In the genomic region with DNA sequence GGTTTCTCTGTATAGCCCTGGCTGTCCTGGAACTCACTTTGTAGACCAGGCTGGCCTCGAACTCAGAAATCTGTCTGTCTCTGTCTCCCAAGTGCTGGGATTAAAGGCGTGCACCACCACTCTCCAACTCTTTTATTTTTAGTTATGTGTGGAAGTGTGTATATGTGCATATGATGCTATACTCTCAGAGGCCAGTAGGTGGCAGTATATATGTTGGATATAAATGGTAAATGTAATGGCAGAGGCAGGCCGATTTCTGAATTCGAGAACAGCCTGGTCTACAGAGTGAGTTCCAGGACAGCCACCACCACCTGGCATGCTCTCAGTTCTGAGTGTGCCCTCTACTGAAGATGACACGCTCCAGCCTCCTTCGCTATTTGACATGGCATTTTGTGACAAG, we compare ENCODE assay signal across 10 mouse cellular contexts.
A peak's percentile ranks its signal among the peaks of the same experiment; 100 is the strongest.
DNase-seq lines count a peak whose midpoint lies in the region; ATAC-seq and TF ChIP-seq lines count a peak whose summit lies in the region.
"Had no signal": no experiment of that assay in that cellular context is flagged by ENCODE, and none has a peak within 500 bp of the region (broad histone marks: within the 10 kb centered on the region; RNA-seq: fewer than 3 reads in every experiment).

No protein-coding gene starts in this region.

- no peak overlapping the region for H3K4me3 ChIP-seq in thymus, adult 2 months (ENCODE audit: control insufficient read depth, insufficient read depth, low read length)
- H3K4me3 ChIP-seq: heart, embryonic 12.5 days had no signal

- no peak for TF ChIP-seq POLR2A in thymus, adult 2 months (IDR thresholded peaks at IDR 0.05; ENCODE audit: control insufficient read depth, extremely low read depth, insufficient read depth, low read length, poor library complexity)

- no peak overlapping the region for H3K27ac ChIP-seq in thymus, adult 2 months (ENCODE audit: control insufficient read depth, insufficient read depth, low read length)

- H3K36me3 ChIP-seq in thymus, adult 2 months (ENCODE audit: control insufficient read depth, insufficient read depth, low read length) = no peaks in the 10 kb centered on the region
- H3K36me3 ChIP-seq: heart, embryonic 12.5 days had no signal

- peak; percentile 89 for ATAC-seq in granulocyte monocyte progenitor cell, adult 5-6 weeks (replicated peaks; ENCODE audit: poor library complexity, severe bottlenecking)

- no peaks in the 10 kb centered on the region for H3K27me3 ChIP-seq in thymus, adult 2 months (ENCODE audit: control insufficient read depth, insufficient read depth, low read length)
- H3K27me3 ChIP-seq: heart, embryonic 12.5 days had no signal

- no peak for TF ChIP-seq CTCF in thymus, adult 2 months (IDR thresholded peaks at IDR 0.05; ENCODE audit: borderline replicate concordance, control insufficient read depth, extremely low read depth, insufficient read depth, low read length, poor library complexity)

- peak; percentile 4 for DNase-seq in kidney, adult 18-20 months
- no peak for DNase-seq in kidney, postnatal 10 days
- DNase-seq in thymus, adult 2 months = peak; percentile 41
- no peak for DNase-seq in thymus, adult 18-20 months
- no peak for DNase-seq in ovary, adult 18-20 months (ENCODE audit: low spot score)
- no peak for DNase-seq in adrenal gland, adult 2 months
- DNase-seq in layer of hippocampus, postnatal 14 days (ENCODE audit: low spot score in 2 of 2) = no peak
- DNase-seq: layer of hippocampus, adult 9-11 months had no signal

- H3K4me1 ChIP-seq in thymus, adult 2 months (replicated peaks; ENCODE audit: control insufficient read depth, insufficient read depth, low read length) = no peaks in the 10 kb centered on the region
- H3K4me1 ChIP-seq: heart, embryonic 12.5 days had no signal

- 77% methylated on average over 6 of the region's 6 CpGs for WGBS in thymus, adult 2 months

Comparison
In these comparisons a context has a peak if more than half of its experiments do, and no peak if none do; other contexts are left out.
1. DNase-seq: peak in kidney, adult 18-20 months (single experiment) and thymus, adult 2 months (single experiment); none in kidney, postnatal 10 days (single experiment), thymus, adult 18-20 months (0 of 2), ovary, adult 18-20 months (single experiment), adrenal gland, adult 2 months (single experiment) and layer of hippocampus, postnatal 14 days (0 of 2).